Mouse (Mus musculus) bone marrow macrophage, adult 2 months (primary cell): ENCODE results near the gene Enpp6.

Experiments
- CTCF ChIP-seq: IDR thresholded peaks from 2 replicates; pipeline ENCODE4 v1.5.1; 2012; ENCODE audit warnings: low read depth, mild to moderate bottlenecking, low read length, moderate library complexity
- POLR2A ChIP-seq: IDR thresholded peaks from 2 replicates; pipeline ENCODE4 v1.6.1; 2012; ENCODE audit warnings: mild to moderate bottlenecking, low read depth, low read length, borderline replicate concordance

GRCm38 (mm10) chr8:46982770-46983169 is 3.9 kb upstream of the Enpp6 start:
- no peak for TF ChIP-seq CTCF
- TF ChIP-seq POLR2A, result no peak
